In the genomic region with DNA sequence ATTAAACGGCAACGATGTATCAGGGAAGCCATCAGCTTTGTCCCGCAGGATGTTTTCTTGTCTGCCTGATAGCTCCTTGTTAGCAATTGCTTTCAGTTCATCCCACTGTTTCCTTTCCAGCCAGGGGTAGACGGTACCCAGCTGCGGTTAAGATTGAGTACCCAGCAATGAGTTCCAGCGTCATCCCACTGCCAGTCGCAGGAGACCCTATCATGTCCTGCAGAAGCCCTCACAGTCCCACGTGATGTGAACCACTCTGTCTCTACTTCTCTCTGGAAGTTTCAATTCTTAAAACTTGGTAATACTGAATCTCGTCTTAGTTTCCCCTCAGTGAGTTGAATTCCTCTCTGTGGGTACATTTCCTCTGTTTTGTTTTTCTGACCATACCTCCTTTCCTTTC, we compare ENCODE assay signal across 24 mouse cellular contexts. TPM values are rescaled to one million over a fixed set of nuclear protein-coding genes. Genes with fewer than 3 reads are reported as not detected.
DNase-seq lines count a peak whose midpoint lies in the region; ATAC-seq and TF ChIP-seq lines count a peak whose summit lies in the region.
"Had no signal": no experiment of that assay in that cellular context is flagged by ENCODE, and none has a peak within 500 bp of the region (broad histone marks: within the 10 kb centered on the region; RNA-seq: fewer than 3 reads in every experiment).

No protein-coding gene starts in this region.

- WGBS in liver, postnatal 0 days (ENCODE audit: insufficient replicate concordance), result 60% methylated on average over 9 of the region's 9 CpGs
- 79% methylated on average over 9 of the region's 9 CpGs for WGBS in small intestine, adult 2 months

- H3K4me2 ChIP-seq in liver, postnatal 0 days (ENCODE audit: low read depth, low read length), result no peak overlapping the region
- H3K4me2 ChIP-seq: hindbrain, embryonic 13.5 days; limb, embryonic 13.5 days; midbrain, embryonic 15.5 days had no signal

- no peak for TF ChIP-seq CTCF in liver, postnatal 0 days (IDR thresholded peaks at IDR 0.05; ENCODE audit: low read depth)
- TF ChIP-seq CTCF in small intestine, adult 2 months (IDR thresholded peaks at IDR 0.05; ENCODE audit: extremely low read depth, insufficient read length, insufficient replicate concordance, low read depth, low read length), result no peak

- ATAC-seq in liver, postnatal 0 days, result peak; percentile 38; the same call in 1 of the 2 replicates
- ATAC-seq: forebrain, embryonic 16.5 days; midbrain, embryonic 15.5 days had no signal

- TF ChIP-seq EP300 in liver, postnatal 0 days (IDR thresholded peaks at IDR 0.05; ENCODE audit: low read depth), result no peak

- H3K9me3 ChIP-seq in liver, postnatal 0 days (ENCODE audit: low read length), result no peaks in the 10 kb centered on the region
- H3K9me3 ChIP-seq: forebrain, embryonic 10.5 days; hindbrain, embryonic 13.5 days; limb, embryonic 13.5 days; midbrain, embryonic 15.5 days had no signal

- DNase-seq in layer of hippocampus, adult 9-11 months, result peak; percentile 51
- no peak for DNase-seq in layer of hippocampus, postnatal 10 days (ENCODE audit: low spot score in 2 of 2)
- peak; percentile 36 for DNase-seq in testis, postnatal 14 days (ENCODE audit: low spot score)
- DNase-seq in testis, postnatal 10 days (ENCODE audit: low spot score), result no peak
- DNase-seq in liver, postnatal 0 days, result no peak
- no peak for DNase-seq in urinary bladder, postnatal 36 days (ENCODE audit: low spot score in 2 of 2)
- no peak for DNase-seq in cerebellum, adult 11-12 months
- DNase-seq: adrenal gland, adult 2 months; B cell, adult 2 months; cerebellum, adult 9-10 months; gastrocnemius, postnatal 10 days; kidney, adult 8-10 months; kidney, postnatal 14 days; layer of hippocampus, postnatal 36 days; lung, adult 2 months; lung, postnatal 14 days; thymus, adult 18-20 months; thymus, postnatal 4 days had no signal

- H3K4me3 ChIP-seq in liver, postnatal 0 days (ENCODE audit: low read depth, low read length), result no peak overlapping the region
- H3K4me3 ChIP-seq in small intestine, adult 2 months (ENCODE audit: low read depth, low read length), result no peak overlapping the region
- H3K4me3 ChIP-seq: forebrain, embryonic 10.5 days; hindbrain, embryonic 13.5 days; limb, embryonic 13.5 days; midbrain, embryonic 15.5 days had no signal

- no peak for TF ChIP-seq POLR2A in small intestine, adult 2 months (IDR thresholded peaks at IDR 0.05; ENCODE audit: low read depth, low read length)

- H3K27me3 ChIP-seq in liver, postnatal 0 days (ENCODE audit: insufficient read depth, low read length), result no peaks in the 10 kb centered on the region
- no peaks in the 10 kb centered on the region for H3K27me3 ChIP-seq in small intestine, adult 2 months (ENCODE audit: control insufficient read depth, insufficient read depth, low read length)
- H3K27me3 ChIP-seq: hindbrain, embryonic 13.5 days; limb, embryonic 13.5 days; midbrain, embryonic 15.5 days had no signal

- H3K27ac ChIP-seq in liver, postnatal 0 days (ENCODE audit: low read depth), result 0 out of 2 replicates have a peak overlapping the region, but pooled peaks have one; percentile 11
- peak overlapping the region; percentile 51; the same call in 1 of the 2 replicates for H3K27ac ChIP-seq in small intestine, adult 2 months (ENCODE audit: insufficient read depth, low read depth, low read length)
- H3K27ac ChIP-seq: forebrain, embryonic 10.5 days; hindbrain, embryonic 13.5 days; limb, embryonic 13.5 days; midbrain, embryonic 15.5 days had no signal

- no peaks in the 10 kb centered on the region for H3K4me1 ChIP-seq in liver, postnatal 0 days (ENCODE audit: insufficient read depth)
- H3K4me1 ChIP-seq in small intestine, adult 2 months (ENCODE audit: control insufficient read depth, insufficient read depth, insufficient read length, low read length), result no peaks in the 10 kb centered on the region

- no peak overlapping the region for H3K9ac ChIP-seq in liver, postnatal 0 days (replicated peaks)
- H3K9ac ChIP-seq: hindbrain, embryonic 13.5 days; limb, embryonic 13.5 days; midbrain, embryonic 15.5 days had no signal

- no peaks in the 10 kb centered on the region for H3K36me3 ChIP-seq in liver, postnatal 0 days (replicated peaks; ENCODE audit: insufficient read depth, low read length)
- H3K36me3 ChIP-seq in small intestine, adult 2 months (ENCODE audit: control insufficient read depth, insufficient read depth, low read length), result no peaks in the 10 kb centered on the region
- H3K36me3 ChIP-seq: forebrain, embryonic 10.5 days; hindbrain, embryonic 13.5 days; limb, embryonic 13.5 days; midbrain, embryonic 15.5 days had no signal

RNA-seq across cellular contexts. Expression of a gene that starts 56.7 kb away (rescaled TPM):
- total RNA-seq in layer of hippocampus, postnatal 10 days (2021), result 10 to 100 TPM; 29.8 to 31.1 TPM
- polyA plus RNA-seq in liver, postnatal 0 days (2015; fragmentation: Nextera tagmentation; extraction: Ambion mirVana), result 23.2 and 23.8 TPM in 2 replicates
- polyA plus RNA-seq in small intestine, adult 2 months (2012; rRNA removed), result 3.6 and 9.4 TPM in 2 replicates

RNA-seq across cellular contexts. Expression of a gene that starts 56.8 kb away (rescaled TPM):
- 10 to 100 TPM; 25.8 to 27.1 TPM for total RNA-seq in layer of hippocampus, postnatal 10 days (2021)
- 16.6 and 17.3 TPM in 2 replicates for polyA plus RNA-seq in liver, postnatal 0 days (2015; fragmentation: Nextera tagmentation; extraction: Ambion mirVana)
- polyA plus RNA-seq in small intestine, adult 2 months (2012; rRNA removed), result 5.6 and 7.8 TPM in 2 replicates

Comparison
In these comparisons a context has a peak if more than half of its experiments do, and no peak if none do; other contexts are left out.
1. DNase-seq: peak in layer of hippocampus, adult 9-11 months (single experiment) and testis, postnatal 14 days (single experiment); none in layer of hippocampus, postnatal 10 days (0 of 2), testis, postnatal 10 days (single experiment), liver, postnatal 0 days (single experiment), urinary bladder, postnatal 36 days (0 of 2) and cerebellum, adult 11-12 months (single experiment).